Mouse (Mus musculus) midbrain, postnatal 0 days (tissue): Measurements from ENCODE around the gene Gmds. TPM values are rescaled to one million over a fixed set of nuclear protein-coding genes. Genes with fewer than 3 reads are reported as not detected.

Experiments used
- ATAC-seq: fragments of 200-750 bp; cut with Nextera tagmentation; 2 replicates; pipeline ENCODE4 v1.8.0; 2017; ENCODE audit warnings: moderate number of reproducible peaks, mild to moderate bottlenecking, moderate TSS enrichment, moderate library complexity; ENCODE audit not compliant: low FRiP score
- DNase-seq: peaks from one replicate; pipeline ENCODE4 v3.0.0-alpha.2; 2015; ENCODE audit warnings: low spot score
- H3K27ac ChIP-seq: fragments of 300-500 bp; sonication (generic); 2 replicates; pipeline ENCODE4 v1.5.1; 2014; ENCODE audit warnings: low read depth, mild to moderate bottlenecking, low read length, mixed read lengths
- H3K27me3 ChIP-seq: fragments of 300-500 bp; sonication (generic); 2 replicates; pipeline ENCODE4 v1.6.1; 2014; ENCODE audit warnings: low read length, control low read depth, mixed read lengths; ENCODE audit not compliant: insufficient read depth
- H3K36me3 ChIP-seq: fragments of 300-500 bp; sonication (generic); 2 replicates; pipeline ENCODE4 v1.6.1; 2014; ENCODE audit warnings: low read length, control low read depth, mixed read lengths; ENCODE audit not compliant: insufficient read depth
- H3K4me1 ChIP-seq: fragments of 300-500 bp; sonication (generic); 2 replicates; pipeline ENCODE4 v1.6.1; 2014; ENCODE audit warnings: mild to moderate bottlenecking, control low read depth, antibody characterized with exemption, low read length, mixed read lengths; ENCODE audit not compliant: insufficient read depth
- H3K4me2 ChIP-seq: fragments of 300-500 bp; sonication (generic); 2 replicates; pipeline ENCODE4 v1.6.1; 2014; ENCODE audit warnings: low read depth, mild to moderate bottlenecking, low read length, mixed read lengths; ENCODE audit not compliant: poor library complexity, severe bottlenecking
- H3K4me3 ChIP-seq: fragments of 300-500 bp; sonication (generic); 2 replicates; pipeline ENCODE4 v1.5.1; 2014; ENCODE audit warnings: low read depth, mild to moderate bottlenecking, low read length, moderate library complexity
- H3K9ac ChIP-seq: fragments of 300-500 bp; sonication (generic); replicated peaks from 2 replicates; pipeline ENCODE4 v1.6.1; 2014; ENCODE audit warnings: mild to moderate bottlenecking, low read length, moderate library complexity, mixed read lengths; ENCODE audit not compliant: poor library complexity, severe bottlenecking
- H3K9me3 ChIP-seq: fragments of 300-500 bp; sonication (generic); 2 replicates; pipeline ENCODE4 v1.6.1; 2016; ENCODE audit warnings: low read length, control low read depth
- CTCF ChIP-seq: IDR thresholded peaks from 2 replicates; pipeline ENCODE4 v1.5.1; 2016; ENCODE audit warnings: antibody characterized with exemption, mild to moderate bottlenecking
- WGBS: fragments of 180-500 bp; shearing (Covaris S2); extraction: QIAGEN DNeasy Blood & Tissue Kit; methylation state at CpG from one replicate; pipeline ENCODE4 v1.1.7; 2014; 5-methylcytosine and 5-hydroxymethylcytosine counted together
- polyA plus RNA-seq: library from polyadenylated mRNA; unstranded; fragments of >200 nt; fragmentation: Nextera tagmentation; extraction: Ambion mirVana; gene quantifications from 2 replicates; pipeline ENCODE4 v1.2.1, GENCODE M21; 2015
- total RNA-seq: library from RNA; depleted of rRNA; stranded (reverse); fragments of >200 nt; gene quantifications from 2 replicates; pipeline ENCODE4 v1.2.3, GENCODE M21; 2014

Gene Gmds
- total and polyA plus RNA-seq, 2 experiments from 2014 or later, result 8.7 to 28.6 TPM

DNA sequence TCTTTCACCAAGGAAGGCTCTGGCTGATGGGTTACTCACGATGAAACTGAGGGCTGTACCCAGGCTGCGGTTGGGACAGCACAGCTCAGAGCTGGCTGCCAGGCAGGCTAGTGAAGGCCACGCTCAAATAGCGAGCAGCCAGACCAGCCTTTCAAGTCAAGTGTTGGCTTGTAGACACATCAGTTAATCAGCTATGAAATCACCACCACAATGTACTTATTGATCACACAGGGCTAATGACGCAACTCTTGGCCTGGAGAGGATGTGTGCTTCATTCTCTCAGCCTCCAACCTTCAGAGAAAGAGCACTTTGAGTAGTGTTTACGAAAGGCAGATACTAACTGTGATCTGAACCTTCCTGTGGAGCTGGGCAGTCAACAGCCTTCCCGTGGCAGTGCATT lies 383.4 kb downstream of the Gmds start:
- ATAC-seq, result no peak
- TF ChIP-seq CTCF, result no peak
- peak; percentile 17 for DNase-seq
- H3K4me3 ChIP-seq, result no peak overlapping the region
- H3K36me3 ChIP-seq, result no peaks in the 10 kb centered on the region
- H3K4me2 ChIP-seq, result no peak overlapping the region
- no peaks in the 10 kb centered on the region for H3K27me3 ChIP-seq
- H3K9ac ChIP-seq, result no peak overlapping the region
- H3K27ac ChIP-seq, result no peak overlapping the region
- 58% methylated on average over 7 of the region's 7 CpGs for WGBS
- no peaks in the 10 kb centered on the region for H3K9me3 ChIP-seq
- H3K4me1 ChIP-seq, result no peaks in the 10 kb centered on the region

- DNase-seq (no peak), ATAC-seq (no peak)
- Histone ChIP-seq H3K4me2 (no peak overlapping the region), H3K36me3 (no peaks in the 10 kb centered on the region), H3K27me3 (no peaks in the 10 kb centered on the region), H3K27ac (no peak overlapping the region), H3K4me3 (no peak overlapping the region), H3K9me3 (no peaks in the 10 kb centered on the region), H3K9ac (no peak overlapping the region), H3K4me1 (no peaks in the 10 kb centered on the region)
- TF ChIP-seq CTCF, result no peak
- WGBS, result 92% methylated on average over 3 of the region's 3 CpGs
These were observed 393.8 kb downstream of the Gmds start for GRCm38 (mm10) chr13:31944676-31945210.

DNA sequence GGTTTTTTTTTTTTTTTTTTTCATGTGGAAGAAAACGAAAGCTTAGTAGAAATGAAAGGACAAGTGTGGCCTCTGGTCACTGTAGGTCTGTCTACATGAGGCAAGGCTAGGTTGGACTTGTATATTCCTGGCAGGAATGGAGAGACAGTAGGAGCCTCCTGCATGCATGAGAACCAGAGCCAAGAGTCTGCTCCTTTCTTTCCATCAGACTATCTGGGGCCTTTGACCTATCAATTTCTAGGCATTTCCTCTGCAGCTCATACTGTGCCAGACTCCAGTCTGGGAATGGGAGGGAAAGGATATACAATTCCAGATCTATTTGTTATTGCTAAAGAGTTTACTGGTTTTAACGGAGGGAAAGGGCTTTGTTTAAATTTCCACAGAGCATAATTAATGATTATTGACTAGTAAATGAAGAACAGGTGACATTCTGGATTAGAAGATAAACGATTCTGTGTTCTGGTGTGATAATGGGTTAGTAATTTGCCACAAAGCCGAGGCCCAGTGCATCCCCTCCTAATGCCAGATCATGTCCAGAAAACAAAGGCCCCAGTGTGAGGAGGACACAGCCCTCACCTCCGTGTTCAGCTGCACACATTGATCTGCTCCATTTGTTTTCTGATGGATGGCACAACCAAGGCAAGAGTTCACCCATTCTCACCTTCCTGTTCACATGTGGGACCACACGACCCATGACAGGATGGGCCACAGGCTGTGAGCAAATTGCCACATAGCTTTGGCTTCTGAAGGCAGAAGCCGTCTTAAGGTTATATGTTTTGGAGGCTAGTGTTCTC lies 394.9 kb downstream of the Gmds start:
- Histone ChIP-seq H3K36me3 (no peaks in the 10 kb centered on the region), H3K4me1 (no peaks in the 10 kb centered on the region), H3K4me3 (no peak overlapping the region), H3K27me3 (no peaks in the 10 kb centered on the region), H3K9me3 (no peaks in the 10 kb centered on the region), H3K4me2 (no peak overlapping the region), H3K9ac (no peak overlapping the region), H3K27ac (no peak overlapping the region)
- 63% methylated on average over 7 of the region's 7 CpGs for WGBS
- TF ChIP-seq CTCF, result no peak
- no peak for ATAC-seq
- no peak for DNase-seq

DNA sequence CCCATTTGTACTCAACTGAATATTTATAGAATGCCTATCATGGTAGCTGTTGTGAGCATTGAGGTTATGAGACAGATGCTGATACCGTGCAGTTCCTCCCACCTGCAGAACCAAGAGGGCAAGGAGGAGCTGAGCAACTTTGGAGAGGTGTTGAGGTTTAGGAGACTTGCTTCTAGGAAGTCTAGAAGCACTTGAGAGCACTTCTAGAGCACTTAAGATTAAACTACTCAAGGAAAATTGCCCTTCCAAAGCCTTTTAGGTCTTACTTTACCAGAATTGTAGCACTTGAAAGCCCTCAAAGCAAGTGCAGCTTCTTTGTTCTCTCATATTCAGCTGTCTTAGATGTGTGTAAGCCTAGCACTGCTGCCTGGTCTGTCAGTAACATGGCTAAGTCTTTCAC lies 409.2 kb downstream of the Gmds start:
- Histone ChIP-seq H3K36me3 (no peaks in the 10 kb centered on the region), H3K4me1 (no peaks in the 10 kb centered on the region), H3K27me3 (no peaks in the 10 kb centered on the region), H3K9me3 (no peaks in the 10 kb centered on the region), H3K4me3 (no peak overlapping the region), H3K9ac (no peak overlapping the region), H3K27ac (no peak overlapping the region), H3K4me2 (no peak overlapping the region)
- WGBS, result 95% methylated on average over 1 of the region's 1 CpGs
- no peak for DNase-seq
- no peak for TF ChIP-seq CTCF
- ATAC-seq, result no peak

DNA sequence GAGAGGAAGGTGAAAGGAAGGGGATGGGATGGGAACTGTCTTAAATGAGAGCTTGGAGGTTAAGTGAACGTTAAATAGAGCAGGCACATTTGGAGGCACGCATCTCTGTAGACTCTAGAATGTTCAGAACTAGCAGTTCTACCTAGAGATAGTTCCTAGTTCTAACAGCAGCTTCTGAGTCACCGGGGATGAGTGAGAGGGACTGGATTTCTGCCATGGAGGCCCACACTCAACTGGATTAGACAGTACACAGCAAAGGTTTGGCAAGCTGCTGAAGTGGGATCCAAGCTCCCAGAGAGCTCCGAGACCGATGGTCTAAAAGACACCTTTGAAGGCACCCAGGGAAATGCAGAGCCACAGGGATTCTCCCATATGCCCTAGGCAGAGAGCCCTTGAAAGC lies 411.9 kb downstream of the Gmds start:
- Histone ChIP-seq H3K36me3 (no peaks in the 10 kb centered on the region), H3K27ac (no peak overlapping the region), H3K4me2 (no peak overlapping the region), H3K9ac (no peak overlapping the region), H3K9me3 (no peaks in the 10 kb centered on the region), H3K27me3 (no peaks in the 10 kb centered on the region), H3K4me3 (no peak overlapping the region), H3K4me1 (no peaks in the 10 kb centered on the region)
- DNase-seq, result no peak
- TF ChIP-seq CTCF, result no peak
- no peak for ATAC-seq
- 78% methylated on average over 5 of the region's 5 CpGs for WGBS

- Histone ChIP-seq H3K9ac (no peak overlapping the region), H3K36me3 (no peaks in the 10 kb centered on the region), H3K4me3 (no peak overlapping the region), H3K27ac (no peak overlapping the region), H3K9me3 (no peaks in the 10 kb centered on the region), H3K4me2 (no peak overlapping the region), H3K27me3 (no peaks in the 10 kb centered on the region), H3K4me1 (no peaks in the 10 kb centered on the region)
- TF ChIP-seq CTCF, result no peak
- no peak for ATAC-seq
- no peak for DNase-seq
- 73% methylated on average over 4 of the region's 4 CpGs for WGBS
These were observed 414.0 kb downstream of the Gmds start for GRCm38 (mm10) chr13:31924506-31924905.
